Comparison of ENCODE assay signal across 23 mouse cellular contexts in the genomic region with DNA sequence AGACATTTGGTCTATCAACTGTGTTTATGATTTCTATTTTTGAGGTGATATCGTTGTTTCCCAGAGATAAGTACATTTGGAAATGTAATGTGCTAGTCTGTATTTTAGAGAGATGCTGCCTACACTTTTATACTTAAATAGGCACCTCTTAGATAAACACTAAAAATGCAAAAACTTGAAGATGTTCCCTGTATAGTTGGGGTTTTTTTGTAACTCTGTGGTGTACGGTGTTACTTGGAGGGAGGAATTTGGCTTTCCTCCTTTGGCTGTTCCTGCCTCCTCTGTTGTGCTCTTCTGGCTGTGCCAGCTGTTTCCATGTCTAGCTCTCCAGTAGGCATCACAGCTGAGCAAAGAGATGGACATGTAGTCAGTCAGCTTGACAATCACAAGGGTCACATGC.
"Had no signal": no experiment of that assay in that cellular context is flagged by ENCODE, and none has a peak within 500 bp of the region (broad histone marks: within the 10 kb centered on the region; RNA-seq: fewer than 3 reads in every experiment).

No protein-coding gene starts in this region.

- H3K27ac ChIP-seq: limb, embryonic 12.5 days; limb, embryonic 15.5 days; liver, embryonic 14.5 days; lung, embryonic 15.5 days; midbrain, embryonic 10.5 days; neural tube, embryonic 12.5 days; neural tube, embryonic 15.5 days had no signal

- H3K4me1 ChIP-seq: limb, embryonic 12.5 days; midbrain, embryonic 10.5 days; neural tube, embryonic 12.5 days had no signal

- H3K4me3 ChIP-seq: limb, embryonic 12.5 days; limb, embryonic 15.5 days; lung, embryonic 15.5 days; megakaryocyte, embryonic 14.5 days; midbrain, embryonic 10.5 days; neural tube, embryonic 12.5 days; neural tube, embryonic 15.5 days had no signal

- H3K4me2 ChIP-seq: limb, embryonic 12.5 days; limb, embryonic 15.5 days; liver, embryonic 11.5 days; lung, embryonic 15.5 days; neural tube, embryonic 12.5 days; neural tube, embryonic 15.5 days had no signal

- H3K9ac ChIP-seq: limb, embryonic 12.5 days; limb, embryonic 15.5 days; liver, embryonic 14.5 days; liver, postnatal 0 days; lung, embryonic 15.5 days; neural tube, embryonic 12.5 days; neural tube, embryonic 15.5 days had no signal

- ATAC-seq: inflammation-experienced regulatory T-cells, adult 6 months; intestine, embryonic 16.5 days; liver, postnatal 0 days had no signal

- DNase-seq: kidney, adult 18-20 months; kidney, adult 9 months; kidney, postnatal 14 days; kidney, postnatal 4 days; liver, postnatal 0 days; lung, postnatal 10 days; lung, postnatal 36 days; midbrain, embryonic 14.5 days; right cerebral cortex, adult 18-20 months; thymus, adult 2 months; thymus, postnatal 14 days; thymus, postnatal 4 days had no signal

- H3K9me3 ChIP-seq: limb, embryonic 12.5 days; limb, embryonic 15.5 days; lung, embryonic 15.5 days; megakaryocyte, embryonic 14.5 days; midbrain, embryonic 10.5 days; neural tube, embryonic 12.5 days; neural tube, embryonic 15.5 days had no signal

- H3K36me3 ChIP-seq: limb, embryonic 12.5 days; limb, embryonic 15.5 days; lung, embryonic 15.5 days; midbrain, embryonic 10.5 days; neural tube, embryonic 12.5 days; neural tube, embryonic 15.5 days had no signal

- H3K27me3 ChIP-seq: limb, embryonic 12.5 days; limb, embryonic 15.5 days; lung, embryonic 15.5 days; megakaryocyte, embryonic 14.5 days; neural tube, embryonic 12.5 days; neural tube, embryonic 15.5 days had no signal
